Mouse (Mus musculus) kidney, adult 9 months (tissue): Measurements from ENCODE around the gene Olfr104-ps.

Experiments used
- DNase-seq: peaks from one replicate; pipeline ENCODE4 v3.0.0; 2022

The Olfr104-ps gene

GRCm38 (mm10) chr17:37359282-37359681, at the start of gene Olfr104-ps:
Gene Olfr104-ps (plus strand): TSS chr17:37359582.
- DNase-seq: no peak

- DNase-seq: no peak
Observed at GRCm38 (mm10) chr17:37310146-37310699, 49.2 kb upstream of the Olfr104-ps start.

GRCm38 (mm10) chr17:37316954-37317353, 42.4 kb upstream of the Olfr104-ps start, which contains the start of gene Olfr102:
Gene Olfr102 (minus strand): TSS chr17:37317054.
- DNase-seq: no peak

- no peak for DNase-seq
Observed at GRCm38 (mm10) chr17:37339598-37339997, 19.8 kb upstream of the Olfr104-ps start, which contains the start of gene Olfr103. Gene Olfr103 (minus strand): TSS chr17:37339698.

- DNase-seq: no peak
Observed at GRCm38 (mm10) chr17:37378733-37379132, 19.4 kb downstream of the Olfr104-ps start, which contains the start of gene Olfr105-ps. Gene Olfr105-ps (plus strand): TSS chr17:37379033.

DNA sequence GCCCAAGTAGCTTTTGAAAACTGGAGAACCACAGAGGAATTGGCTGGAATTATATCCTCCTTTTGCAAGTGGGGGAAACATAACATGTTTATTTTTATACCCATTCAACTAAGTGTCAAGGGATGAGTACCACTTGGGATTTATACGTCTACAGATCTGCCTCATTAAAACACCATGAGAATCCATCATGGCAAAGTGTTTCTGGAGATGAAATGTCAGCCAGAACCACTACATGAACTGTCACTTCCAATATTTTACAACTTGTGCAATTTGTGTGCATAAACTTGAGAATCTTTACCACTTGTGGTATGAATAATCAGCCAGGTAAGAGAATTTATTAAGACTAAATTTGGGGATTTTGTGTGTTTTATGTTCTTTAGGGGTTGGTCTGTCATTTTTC, 30.7 kb downstream of the Olfr104-ps start, which contains the start of gene Olfr106-ps:
Gene Olfr106-ps, plus strand, starts transcription at position 301 of the 400 bp plus-strand sequence.
- no peak for DNase-seq

DNA sequence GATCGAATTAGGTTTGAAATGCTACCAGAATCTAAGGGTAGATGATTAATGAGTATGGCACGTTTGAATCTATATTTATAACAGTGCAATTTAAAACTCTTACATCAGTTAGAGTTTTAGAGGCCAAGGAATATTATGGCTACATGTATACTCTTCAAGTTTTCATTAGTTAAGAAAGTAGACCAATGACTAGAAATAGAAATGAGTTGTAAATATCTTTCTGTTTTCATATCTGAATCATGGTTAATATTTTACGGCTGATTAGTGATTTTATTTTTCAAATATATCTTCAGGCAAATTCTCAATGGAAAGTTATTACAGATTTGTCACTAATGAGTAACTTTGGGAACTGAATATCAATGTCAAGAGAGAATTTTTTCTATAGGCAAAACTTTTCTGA, 39.5 kb downstream of the Olfr104-ps start, which contains the start of gene Olfr107:
Gene Olfr107, plus strand, starts transcription at position 301 of the 400 bp plus-strand sequence.
- DNase-seq: no peak

- peak; percentile 19 for DNase-seq
Observed at GRCm38 (mm10) chr17:37413380-37413779, 54.0 kb downstream of the Olfr104-ps start.
